Mouse (Mus musculus): ENCODE data around the gene Sobp.

DNA sequence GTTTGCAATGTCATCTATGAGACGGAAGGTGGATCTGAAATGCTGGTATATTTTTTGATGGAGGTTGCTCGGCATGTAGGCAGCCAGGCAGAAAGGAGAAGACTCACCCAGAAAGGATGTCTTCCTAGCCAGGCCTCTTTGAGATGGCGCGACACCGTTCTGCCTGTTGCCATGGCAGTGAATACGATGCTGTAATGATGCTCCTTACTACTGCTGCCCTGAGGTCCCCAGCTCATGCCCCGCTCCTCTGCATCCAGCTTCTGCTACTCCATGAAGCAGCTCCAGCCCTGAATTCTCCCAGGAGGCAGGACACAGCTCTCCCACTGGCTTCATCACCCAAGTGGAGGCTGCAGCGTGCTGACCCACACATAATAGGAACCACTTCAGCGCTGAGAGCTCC is 183.3 kb downstream of the Sobp start:
- TF ChIP-seq CTCF (conservative IDR thresholded peaks at IDR 0.05; ENCODE audit: low read length) (no peak), POU5F1 (IDR thresholded peaks at IDR 0.05; ENCODE audit: borderline replicate concordance, low read length) (no peak), NANOG (IDR thresholded peaks at IDR 0.05; ENCODE audit: borderline replicate concordance, low read length) (no peak)
